Mouse (Mus musculus) heart, adult 2 months (tissue): ENCODE results near the gene Aldh1l1.

Experiments
- CTCF ChIP-seq: fragments of 200-600 bp; IDR thresholded peaks from 2 replicates; pipeline ENCODE4 v1.8.1; 2022; ENCODE audit warnings: antibody characterized with exemption, mild to moderate bottlenecking, moderate library complexity
- POLR2A ChIP-seq: fragments of 200-500 bp; IDR thresholded peaks from 2 replicates; pipeline ENCODE4 v1.6.1; 2011; ENCODE audit warnings: mild to moderate bottlenecking, low read depth, low read length, control low read depth; ENCODE audit not compliant: insufficient read depth

DNA sequence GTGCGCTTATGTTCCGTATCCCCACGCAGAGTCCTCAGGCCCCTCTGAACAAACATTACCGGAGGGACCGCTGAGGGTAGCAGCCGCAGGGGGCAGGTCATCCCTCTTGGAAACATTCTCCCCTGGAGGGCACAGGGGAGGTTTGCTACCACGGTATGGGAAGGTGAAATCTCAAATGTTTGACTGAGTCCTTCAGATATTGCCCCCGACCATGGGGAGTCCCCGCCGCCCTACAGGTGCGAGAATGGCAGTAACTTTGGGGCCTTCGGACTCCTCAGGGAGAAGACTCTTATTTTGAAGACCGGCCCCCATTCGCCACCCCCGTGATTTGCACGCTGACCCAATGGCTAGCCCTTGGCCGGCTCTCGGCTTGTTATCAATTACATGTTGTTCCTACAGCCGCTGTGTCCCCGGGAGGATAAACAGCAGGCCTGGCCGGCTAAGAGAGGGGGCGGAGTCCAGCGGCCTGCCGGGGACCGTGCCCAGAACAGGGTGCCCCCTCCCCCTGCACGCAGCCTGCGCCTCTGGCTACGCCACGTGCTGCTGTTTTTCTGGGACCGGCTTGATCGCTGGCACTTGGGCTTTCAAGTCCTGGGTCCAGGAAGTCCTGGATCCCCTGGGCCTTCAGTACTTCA, 22.9 kb upstream of the Aldh1l1 start:
- TF ChIP-seq CTCF (peak; percentile 14; the same call in 1 of the 2 replicates), POLR2A (peak; percentile 27; the same call in 1 of the 2 replicates)
